In the genomic region with DNA sequence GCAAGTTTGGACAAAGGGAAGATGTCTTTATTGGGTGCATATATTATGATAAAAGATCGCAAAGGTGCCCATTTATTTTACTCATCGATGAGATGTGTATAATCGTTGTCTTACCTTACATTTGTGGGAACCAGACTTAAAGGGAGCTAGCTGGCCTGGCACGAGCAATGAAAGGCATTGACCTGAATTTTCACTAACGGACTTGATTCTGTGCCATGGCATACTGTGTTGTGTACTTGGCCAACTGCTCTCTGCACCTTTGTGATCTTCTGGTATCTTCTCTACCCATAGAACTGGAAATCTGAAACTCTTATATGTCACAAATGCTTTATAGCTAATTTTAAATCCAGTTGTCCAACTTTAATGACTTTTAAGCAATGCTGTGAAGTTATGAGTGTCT, we compare ENCODE assay signal across 16 mouse cellular contexts.
"Had no signal": no experiment of that assay in that cellular context is flagged by ENCODE, and none has a peak within 500 bp of the region (broad histone marks: within the 10 kb centered on the region; RNA-seq: fewer than 3 reads in every experiment).

No protein-coding gene starts in this region.

- DNase-seq: kidney, postnatal 10 days; kidney, postnatal 4 days; liver; liver, embryonic 13.5 days; liver, postnatal 0 days; lung, postnatal 14 days; thymus, adult 18-20 months; thymus, postnatal 14 days had no signal

- H3K4me3 ChIP-seq: layer of hippocampus, adult 2 months; limb, embryonic 12.5 days; liver, embryonic 13.5 days; lung, embryonic 15.5 days; midbrain, embryonic 12.5 days; neural tube, embryonic 13.5 days had no signal

- H3K4me2 ChIP-seq: limb, embryonic 12.5 days; liver, embryonic 13.5 days; lung, embryonic 15.5 days; midbrain, embryonic 12.5 days; neural tube, embryonic 13.5 days had no signal

- H3K27ac ChIP-seq: layer of hippocampus, adult 2 months; limb, embryonic 12.5 days; liver, embryonic 13.5 days; lung, embryonic 15.5 days; macrophage; midbrain, embryonic 12.5 days; neural tube, embryonic 13.5 days; stomach, postnatal 0 days had no signal

- H3K36me3 ChIP-seq: limb, embryonic 12.5 days; liver, embryonic 13.5 days; lung, embryonic 15.5 days; midbrain, embryonic 12.5 days; neural tube, embryonic 13.5 days had no signal

- H3K27me3 ChIP-seq: limb, embryonic 12.5 days; liver, embryonic 13.5 days; lung, embryonic 15.5 days; midbrain, embryonic 12.5 days; neural tube, embryonic 13.5 days had no signal

- H3K9me3 ChIP-seq: limb, embryonic 12.5 days; lung, embryonic 15.5 days; midbrain, embryonic 12.5 days; neural tube, embryonic 13.5 days had no signal

- H3K4me1 ChIP-seq: limb, embryonic 12.5 days; liver, embryonic 13.5 days; lung, embryonic 15.5 days; midbrain, embryonic 12.5 days had no signal

- ATAC-seq: liver, postnatal 0 days; midbrain, embryonic 16.5 days had no signal

- H3K9ac ChIP-seq: limb, embryonic 12.5 days; liver, embryonic 13.5 days; liver, postnatal 0 days; lung, embryonic 15.5 days; midbrain, embryonic 12.5 days; neural tube, embryonic 13.5 days had no signal
